Mouse (Mus musculus) liver, adult 2 months (tissue): Measurements from ENCODE around the gene Ust.

Experiments used
- CTCF ChIP-seq: fragments of 200-500 bp; IDR thresholded peaks from 2 replicates; pipeline ENCODE4 v1.5.1; 2011; ENCODE audit warnings: low read depth, low read length, control low read depth
- POLR2A ChIP-seq: fragments of 200-500 bp; IDR thresholded peaks from 2 replicates; pipeline ENCODE4 v1.6.1; 2011; ENCODE audit warnings: low read length, control low read depth; ENCODE audit not compliant: insufficient read depth; ENCODE audit errors: extremely low read depth

- TF ChIP-seq CTCF (no peak), POLR2A (no peak)
These were observed 214.4 kb downstream of the Ust start for GRCm38 (mm10) chr10:8304211-8304610.
